Mouse (Mus musculus) ES-Bruce4 (cell line): ENCODE results near the gene Klhdc7b.

ENCODE experiments used
- CTCF ChIP-seq: IDR thresholded peaks from one replicate; pipeline ENCODE4 v1.8.1; 2011; ENCODE audit warnings: low read depth, low read length
- POLR2A ChIP-seq: IDR thresholded peaks from one replicate; pipeline ENCODE4 v1.8.1; 2011; ENCODE audit warnings: low read length; ENCODE audit not compliant: insufficient read depth

DNA sequence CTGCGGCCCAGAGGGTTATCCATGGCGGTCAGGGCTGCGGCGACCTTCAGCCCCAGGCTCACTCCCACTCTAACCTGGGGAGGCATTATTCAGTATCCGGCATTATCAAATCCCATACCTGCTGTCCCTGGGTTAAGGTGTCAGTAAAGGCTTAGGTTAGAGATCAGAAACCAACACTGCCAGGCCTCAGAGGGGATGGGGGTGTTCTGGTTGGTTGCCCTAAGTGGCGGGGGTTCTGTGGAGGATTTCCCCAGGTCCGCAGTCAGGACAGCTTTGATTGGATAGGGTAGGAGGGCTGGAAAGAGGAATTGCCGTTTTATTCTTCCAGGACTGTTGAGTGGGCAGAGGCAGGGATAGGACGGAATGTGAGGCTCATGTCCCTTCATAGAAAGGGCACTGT is 10.4 kb upstream of the Klhdc7b start:
- TF ChIP-seq CTCF (no peak), POLR2A (no peak)
